In genomic region chr1:161035281-161035785, GRCm38 (mm10) we compare ENCODE assay signal across 8 mouse cellular contexts. TPM values are rescaled to one million over a fixed set of nuclear protein-coding genes. Genes with fewer than 3 reads are reported as not detected.
DNase-seq lines count a peak whose midpoint lies in the region; ATAC-seq and TF ChIP-seq lines count a peak whose summit lies in the region.

No protein-coding gene starts in this region.

- H3K4me3 ChIP-seq in heart, embryonic 11.5 days (ENCODE audit: low read depth, low read length), result peak overlapping the region; percentile 73
- peak overlapping the region; percentile 92 for H3K4me3 ChIP-seq in C2C12 (ENCODE audit: insufficient read depth, poor library complexity, severe bottlenecking)
- peak overlapping the region; percentile 74 for H3K4me3 ChIP-seq in heart, embryonic 16.5 days (ENCODE audit: low read length)
- peak overlapping the region; percentile 87 for H3K4me3 ChIP-seq in liver, embryonic 13.5 days (replicated peaks)
- peak overlapping the region; percentile 77 for H3K4me3 ChIP-seq in neural tube, embryonic 15.5 days (replicated peaks)

- H3K4me2 ChIP-seq in heart, embryonic 11.5 days, result peak overlapping the region; percentile 92
- peak overlapping the region; percentile 91 for H3K4me2 ChIP-seq in heart, embryonic 16.5 days (ENCODE audit: low read depth, low read length)
- peak overlapping the region; percentile 89 for H3K4me2 ChIP-seq in liver, embryonic 13.5 days
- peak overlapping the region; percentile 81 for H3K4me2 ChIP-seq in neural tube, embryonic 15.5 days

- H3K79me3 ChIP-seq in C2C12 (ENCODE audit: low read depth), result peaks cover 33% of the 10 kb centered on the region

- H3K9me3 ChIP-seq in heart, embryonic 11.5 days (replicated peaks; ENCODE audit: control insufficient read depth, low read length), result no peaks in the 10 kb centered on the region
- no peaks in the 10 kb centered on the region for H3K9me3 ChIP-seq in heart, embryonic 16.5 days (replicated peaks; ENCODE audit: control insufficient read depth, low read length)
- no peaks in the 10 kb centered on the region for H3K9me3 ChIP-seq in liver, embryonic 13.5 days (replicated peaks)
- no peaks in the 10 kb centered on the region for H3K9me3 ChIP-seq in neural tube, embryonic 15.5 days (replicated peaks)

- ATAC-seq in heart, embryonic 11.5 days (replicated peaks; ENCODE audit: insufficient number of reproducible peaks, low FRiP score, low TSS enrichment), result no peak
- no peak for ATAC-seq in heart, embryonic 16.5 days (replicated peaks; ENCODE audit: extremely low read depth, insufficient read depth, low FRiP score)
- ATAC-seq in liver, embryonic 13.5 days (ENCODE audit: low read depth), result peak; percentile 21
- ATAC-seq in neural tube, embryonic 15.5 days (ENCODE audit: low FRiP score), result peak; percentile 42

- DNase-seq in heart, adult 18-20 months, result no peak
- DNase-seq in adrenal gland, postnatal 36 days, result peak; percentile 40 to 44
- DNase-seq in liver, embryonic 13.5 days, result no peak
- DNase-seq in cerebellum, postnatal 25 days, result no peak

- peak overlapping the region; percentile 92 for H3K9ac ChIP-seq in heart, embryonic 11.5 days (ENCODE audit: low read depth, low read length)
- H3K9ac ChIP-seq in heart, embryonic 16.5 days (ENCODE audit: low read length), result peak overlapping the region; percentile 90
- peak overlapping the region; percentile 89 for H3K9ac ChIP-seq in liver, embryonic 13.5 days
- peak overlapping the region; percentile 85 for H3K9ac ChIP-seq in neural tube, embryonic 15.5 days (replicated peaks)

- H3K36me3 ChIP-seq in heart, embryonic 11.5 days (ENCODE audit: control insufficient read depth, insufficient read depth, low read length), result peaks cover 32% of the 10 kb centered on the region
- H3K36me3 ChIP-seq in C2C12 (ENCODE audit: control insufficient read depth, insufficient read depth), result peaks cover 50% of the 10 kb centered on the region
- peaks cover 43% of the 10 kb centered on the region for H3K36me3 ChIP-seq in heart, embryonic 16.5 days (ENCODE audit: control insufficient read depth, insufficient read depth)
- peaks cover 54% of the 10 kb centered on the region for H3K36me3 ChIP-seq in liver, embryonic 13.5 days
- peaks cover 41% of the 10 kb centered on the region for H3K36me3 ChIP-seq in neural tube, embryonic 15.5 days

- TF ChIP-seq CTCF in C2C12 (IDR thresholded peaks at IDR 0.05; ENCODE audit: control insufficient read depth, insufficient read depth, insufficient read length), result no peak

- under 1% methylated on average over 14 of the region's 14 CpGs for WGBS in heart, embryonic 11.5 days (ENCODE audit: insufficient replicate concordance)
- WGBS in heart, embryonic 16.5 days, result 0% methylated on average over 14 of the region's 14 CpGs
- under 1% methylated on average over 14 of the region's 14 CpGs for WGBS in liver, embryonic 13.5 days (ENCODE audit: insufficient replicate concordance)
- under 1% methylated on average over 14 of the region's 14 CpGs for WGBS in neural tube, embryonic 15.5 days

- H3K27me3 ChIP-seq in heart, embryonic 11.5 days (ENCODE audit: control insufficient read depth, insufficient read depth, low read length), result no peaks in the 10 kb centered on the region
- H3K27me3 ChIP-seq in C2C12 (ENCODE audit: control insufficient read depth, insufficient read depth, insufficient read length), result no peaks in the 10 kb centered on the region
- H3K27me3 ChIP-seq in heart, embryonic 16.5 days (ENCODE audit: control insufficient read depth, insufficient read depth, low read length), result no peaks in the 10 kb centered on the region
- no peaks in the 10 kb centered on the region for H3K27me3 ChIP-seq in liver, embryonic 13.5 days
- H3K27me3 ChIP-seq in neural tube, embryonic 15.5 days (replicated peaks), result no peaks in the 10 kb centered on the region

- peaks cover 10% of the 10 kb centered on the region; the same call in 1 of the 2 replicates for H3K4me1 ChIP-seq in heart, embryonic 11.5 days (ENCODE audit: control insufficient read depth, insufficient read depth, low read length)
- peaks cover 22% of the 10 kb centered on the region for H3K4me1 ChIP-seq in heart, embryonic 16.5 days (ENCODE audit: control insufficient read depth, insufficient read depth, low read length)
- peaks cover 44% of the 10 kb centered on the region for H3K4me1 ChIP-seq in liver, embryonic 13.5 days (replicated peaks)
- peaks cover 49% of the 10 kb centered on the region for H3K4me1 ChIP-seq in neural tube, embryonic 15.5 days

- peak overlapping the region; percentile 93 for H3ac ChIP-seq in C2C12 (ENCODE audit: control insufficient read depth, insufficient read length, low read depth)

- H3K79me2 ChIP-seq in C2C12 (ENCODE audit: control insufficient read depth, insufficient read depth), result peaks cover 50% of the 10 kb centered on the region

- peak overlapping the region; percentile 62 for H3K27ac ChIP-seq in heart, embryonic 11.5 days (ENCODE audit: low read depth, low read length)
- H3K27ac ChIP-seq in heart, embryonic 16.5 days (ENCODE audit: low read length), result peak overlapping the region; percentile 88
- H3K27ac ChIP-seq in liver, embryonic 13.5 days, result peak overlapping the region; percentile 98
- peak overlapping the region; percentile 95 for H3K27ac ChIP-seq in neural tube, embryonic 15.5 days (replicated peaks)

TF ChIP-seq in C2C12, 6 proteins besides CTCF, POLR2A, EP300 and RAD21:
- TF ChIP-seq MYOG (IDR thresholded peaks at IDR 0.05; ENCODE audit: control insufficient read depth, extremely low read depth, insufficient read length) (no peak), CEBPB (IDR thresholded peaks at IDR 0.05; ENCODE audit: low read depth) (no peak), FOSL1 (IDR thresholded peaks at IDR 0.05; ENCODE audit: insufficient read depth, low read length, poor library complexity, severe bottlenecking) (no peak), MYOD1 (IDR thresholded peaks at IDR 0.05; ENCODE audit: control insufficient read depth, insufficient read length, low read depth) (no peak), MAX (IDR thresholded peaks at IDR 0.05) (peak; percentile 82)
TF ChIP-seq in C2C12: peak in this region for 1.

RNA-seq across cellular contexts. Expression of gene Zbtb37, which starts 0.7 kb away (rescaled TPM):
- polyA plus RNA-seq in heart, embryonic 11.5 days (2014; fragmentation: Nextera tagmentation; extraction: Ambion mirVana), result 8.0 and 11.2 TPM in 2 replicates
- total RNA-seq in heart, adult 18-20 months (2021), result 10 to 100 TPM; 14.2 to 15.7 TPM
- polyA plus RNA-seq in C2C12 (2012; fragmentation: generic; extraction: Trizol), result 0.75 TPM
- total RNA-seq in adrenal gland, postnatal 36 days (2021), result 10 to 100 TPM; 13.4 to 19.1 TPM
- polyA plus RNA-seq in heart, embryonic 16.5 days (2015; fragmentation: Nextera tagmentation; extraction: Ambion mirVana), result 6.5 and 7.9 TPM in 2 replicates
- 2.5 and 3.2 TPM in 2 replicates for polyA plus RNA-seq in liver, embryonic 13.5 days (2015; fragmentation: Nextera tagmentation; extraction: Ambion mirVana)
- 9.0 and 13.0 TPM in 2 replicates for polyA plus RNA-seq in neural tube, embryonic 15.5 days (2015; fragmentation: Nextera tagmentation; extraction: Ambion mirVana)

RNA-seq across cellular contexts. Expression of gene Dars2, which starts 35.1 kb away (rescaled TPM):
- 37.0 and 41.4 TPM in 2 replicates for polyA plus RNA-seq in heart, embryonic 11.5 days (2014; fragmentation: Nextera tagmentation; extraction: Ambion mirVana)
- 10 to 100 TPM; 25.3 to 28.4 TPM for total RNA-seq in heart, adult 18-20 months (2021)
- polyA plus RNA-seq in C2C12 (2012; fragmentation: generic; extraction: Trizol), result 16.8 TPM
- total RNA-seq in adrenal gland, postnatal 36 days (2021), result 10 to 100 TPM; 27.2 to 34.2 TPM
- polyA plus RNA-seq in heart, embryonic 16.5 days (2015; fragmentation: Nextera tagmentation; extraction: Ambion mirVana), result 29.3 and 30.9 TPM in 2 replicates
- polyA plus RNA-seq in liver, embryonic 13.5 days (2015; fragmentation: Nextera tagmentation; extraction: Ambion mirVana), result 40.7 and 49.0 TPM in 2 replicates
- polyA plus RNA-seq in neural tube, embryonic 15.5 days (2015; fragmentation: Nextera tagmentation; extraction: Ambion mirVana), result 23.2 and 30.0 TPM in 2 replicates

RNA-seq across cellular contexts. Expression of gene Cenpl, which starts 35.2 kb away (rescaled TPM):
- 22.3 and 24.8 TPM in 2 replicates for polyA plus RNA-seq in heart, embryonic 11.5 days (2014; fragmentation: Nextera tagmentation; extraction: Ambion mirVana)
- total RNA-seq in heart, adult 18-20 months (2021), result 1 to 10 TPM; 1.0 to 1.2 TPM
- polyA plus RNA-seq in C2C12 (2012; fragmentation: generic; extraction: Trizol), result 7.9 TPM
- 1 to 10 TPM; 2.8 to 3.8 TPM for total RNA-seq in adrenal gland, postnatal 36 days (2021)
- 21.0 and 22.9 TPM in 2 replicates for polyA plus RNA-seq in heart, embryonic 16.5 days (2015; fragmentation: Nextera tagmentation; extraction: Ambion mirVana)
- polyA plus RNA-seq in liver, embryonic 13.5 days (2015; fragmentation: Nextera tagmentation; extraction: Ambion mirVana), result 35.3 and 39.8 TPM in 2 replicates
- 9.1 and 14.5 TPM in 2 replicates for polyA plus RNA-seq in neural tube, embryonic 15.5 days (2015; fragmentation: Nextera tagmentation; extraction: Ambion mirVana)

RNA-seq across cellular contexts. Expression of gene Serpinc1, which starts 56.9 kb away (rescaled TPM):
- polyA plus RNA-seq in heart, embryonic 11.5 days (2014; fragmentation: Nextera tagmentation; extraction: Ambion mirVana), result 1.2 and 2.4 TPM in 2 replicates
- under 1 TPM; 0.07 to 0.36 TPM for total RNA-seq in heart, adult 18-20 months (2021)
- polyA plus RNA-seq in C2C12 (2012; fragmentation: generic; extraction: Trizol), result 0.21 TPM
- total RNA-seq in adrenal gland, postnatal 36 days (2021), result 1 to 10 TPM in 1 of 2 experiments, under 1 TPM in 1; 0.36 to 1.8 TPM
- polyA plus RNA-seq in heart, embryonic 16.5 days (2015; fragmentation: Nextera tagmentation; extraction: Ambion mirVana), result 2.0 and 2.2 TPM in 2 replicates
- 326 and 385 TPM in 2 replicates for polyA plus RNA-seq in liver, embryonic 13.5 days (2015; fragmentation: Nextera tagmentation; extraction: Ambion mirVana)
- polyA plus RNA-seq in neural tube, embryonic 15.5 days (2015; fragmentation: Nextera tagmentation; extraction: Ambion mirVana), result 3.4 TPM in 2 replicates

Comparison
In these comparisons a context has a peak if more than half of its experiments do, and no peak if none do; other contexts are left out.
1. ATAC-seq: peak in liver, embryonic 13.5 days (single experiment) and neural tube, embryonic 15.5 days (single experiment); none in heart, embryonic 11.5 days (single experiment) and heart, embryonic 16.5 days (single experiment).
2. DNase-seq: peak in adrenal gland, postnatal 36 days (2 of 2); none in heart, adult 18-20 months (0 of 2), liver, embryonic 13.5 days (single experiment) and cerebellum, postnatal 25 days (0 of 2).
3. Peak in every context shown above with its lines, with median percentiles within 50 percentile points of each other: H3K27ac ChIP-seq, H3K4me2 ChIP-seq, H3K4me3 ChIP-seq and H3K9ac ChIP-seq.